Mouse (Mus musculus): ENCODE measurements around the gene Wrap53.
"Not testable (repeated sequence)": the region's sequence is repeated elsewhere in the genome, so short reads cannot be mapped to it uniquely, and the experiment has no call there.

Wrap53 gene

DNA sequence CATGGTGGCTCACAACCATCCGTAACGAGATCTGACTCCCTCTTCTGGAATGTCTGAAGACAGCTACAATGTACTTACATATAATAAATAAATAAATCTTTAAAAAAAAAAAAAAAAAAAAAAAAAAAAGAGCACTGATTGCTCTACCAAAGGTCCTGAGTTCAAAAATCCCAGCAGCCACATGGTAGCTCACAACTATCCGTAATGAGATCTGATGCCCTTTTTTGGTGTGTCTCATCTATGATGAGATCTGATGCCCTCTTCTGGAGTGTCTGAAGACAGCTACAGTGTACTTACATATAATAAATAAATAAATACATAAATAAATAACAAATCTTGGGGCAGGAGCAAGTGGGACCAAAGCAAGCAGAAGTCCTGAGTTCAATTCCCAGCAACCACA lies 38.3 kb downstream of the Wrap53 start:
- in situ Hi-C loops (cut with MboI; ENCODE audit: unreplicated experiment in 2 of 2), result not testable (repeated sequence)

DNA sequence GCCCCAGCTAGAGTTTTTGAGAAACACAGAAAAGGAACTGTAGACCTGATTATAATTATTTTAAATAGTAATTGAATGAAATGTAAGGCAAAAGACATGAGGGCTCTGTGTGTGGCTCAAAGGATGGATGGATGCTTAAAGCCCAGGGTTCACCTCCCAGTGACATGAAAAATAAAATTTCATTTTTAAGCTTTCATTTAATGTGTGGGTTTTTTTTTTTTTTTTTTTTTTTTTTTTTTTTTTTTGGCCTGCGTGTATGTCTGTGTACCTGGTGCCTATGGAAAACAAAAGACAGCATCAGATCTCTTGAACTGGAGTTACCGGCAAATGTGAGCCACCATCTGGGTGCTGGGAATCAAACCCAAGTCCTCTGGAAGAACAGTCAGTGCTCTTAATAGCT lies 39.4 kb downstream of the Wrap53 start:
- in situ Hi-C loops (cut with MboI; ENCODE audit: unreplicated experiment in 2 of 2), result no loop called here

GRCm38 (mm10) chr11:69534990-69535389 lies 45.1 kb downstream of the Wrap53 start:
- in situ Hi-C loops (cut with MboI; ENCODE audit: unreplicated experiment in 2 of 2), result loop anchor here in 1 of 2 experiments (5.0 kb wide), 1 partner anchor 87 kb away; the partner anchor contains the start of gene Sat2

GRCm38 (mm10) chr11:69532480-69533150 lies 47.4 kb downstream of the Wrap53 start:
- in situ Hi-C loops (cut with MboI; ENCODE audit: unreplicated experiment in 2 of 2), result loop anchor here in 1 of 2 experiments (5.0 kb wide), 1 partner anchor 90 kb away; the partner anchor contains the start of gene Sat2

- in situ Hi-C loops (cut with MboI; ENCODE audit: unreplicated experiment in 2 of 2), result loop anchor here in 1 of 2 experiments (5.0 kb wide), 1 partner anchor 92 kb away; the partner anchor contains the start of gene Sat2
Measured at GRCm38 (mm10) chr11:69530755-69531154, 49.3 kb downstream of the Wrap53 start.

GRCm38 (mm10) chr11:69530281-69530680 lies 49.8 kb downstream of the Wrap53 start:
- in situ Hi-C loops (cut with MboI; ENCODE audit: unreplicated experiment in 2 of 2), result loop anchor here in 1 of 2 experiments (5.0 kb wide), 1 partner anchor 92 kb away; the partner anchor contains the start of gene Sat2

GRCm38 (mm10) chr11:69528031-69528390 lies 52.0 kb downstream of the Wrap53 start:
- in situ Hi-C loops (cut with MboI; ENCODE audit: unreplicated experiment in 2 of 2), result no loop called here

DNA sequence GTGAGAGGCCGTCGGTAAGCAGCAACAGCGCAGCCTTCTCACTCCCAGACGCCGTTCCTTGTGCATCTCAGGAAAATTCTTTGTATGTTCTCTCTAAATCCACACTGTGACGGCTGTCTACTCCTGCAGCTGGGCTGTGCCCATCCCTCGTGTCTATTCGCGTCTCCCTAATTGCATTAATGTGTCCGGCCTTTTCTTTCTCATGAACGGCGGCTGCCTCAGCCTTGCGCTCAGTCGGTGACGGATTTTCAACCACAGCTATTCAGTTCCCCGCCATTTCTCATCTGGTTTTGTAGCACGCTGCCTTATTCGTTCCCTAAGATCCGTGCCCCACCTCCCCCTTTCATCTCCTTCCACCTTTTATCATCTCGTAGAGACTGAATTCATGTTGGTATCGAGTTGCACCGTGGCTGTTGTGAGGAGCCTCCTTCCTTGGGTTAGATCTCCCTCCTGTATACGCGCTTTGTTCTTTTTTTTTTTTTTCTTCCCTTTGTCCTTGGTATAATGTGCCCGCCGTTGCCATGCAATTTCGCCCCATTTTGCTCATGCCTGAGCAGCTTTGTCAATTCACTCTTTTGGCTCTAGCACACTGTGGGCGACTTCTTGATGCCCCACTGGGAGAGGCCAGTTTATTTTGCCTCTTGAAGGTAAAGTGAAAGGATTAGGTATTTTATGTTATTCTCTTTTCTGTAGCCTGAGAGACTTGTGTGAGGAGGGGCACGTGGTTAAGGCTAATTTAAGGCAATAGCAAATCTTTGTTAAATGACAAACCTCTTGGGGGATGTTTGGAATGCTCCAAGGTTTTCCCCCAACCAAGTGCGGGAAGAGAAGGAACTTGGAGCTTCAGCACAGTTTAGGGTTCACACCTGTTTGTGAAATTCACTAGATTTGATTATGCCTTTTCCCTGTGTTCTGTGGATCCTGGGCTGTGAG lies 52.7 kb downstream of the Wrap53 start:
- in situ Hi-C loops (cut with MboI; ENCODE audit: unreplicated experiment in 2 of 2), result no loop called here

DNA sequence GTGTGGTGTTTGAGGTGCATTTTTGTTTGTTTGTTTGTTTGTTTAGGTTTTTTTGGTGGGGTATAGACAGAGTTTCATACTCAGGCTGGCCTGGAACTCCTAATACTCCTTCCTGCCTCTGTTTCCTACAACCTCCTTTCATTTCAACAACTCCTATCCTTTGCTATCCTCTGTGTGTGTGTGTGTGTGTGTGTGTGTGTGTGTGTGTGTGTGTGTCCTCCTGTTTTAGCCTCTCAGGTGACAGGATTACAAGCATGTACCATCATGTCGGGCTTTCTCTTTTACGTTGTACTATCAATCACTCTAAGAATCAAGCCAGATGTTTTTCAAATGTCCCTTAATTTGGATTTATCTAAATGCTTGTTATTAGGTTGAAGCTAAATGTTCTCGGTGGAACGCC lies 53.4 kb downstream of the Wrap53 start:
- in situ Hi-C loops (cut with MboI; ENCODE audit: unreplicated experiment in 2 of 2), result no loop called here

DNA sequence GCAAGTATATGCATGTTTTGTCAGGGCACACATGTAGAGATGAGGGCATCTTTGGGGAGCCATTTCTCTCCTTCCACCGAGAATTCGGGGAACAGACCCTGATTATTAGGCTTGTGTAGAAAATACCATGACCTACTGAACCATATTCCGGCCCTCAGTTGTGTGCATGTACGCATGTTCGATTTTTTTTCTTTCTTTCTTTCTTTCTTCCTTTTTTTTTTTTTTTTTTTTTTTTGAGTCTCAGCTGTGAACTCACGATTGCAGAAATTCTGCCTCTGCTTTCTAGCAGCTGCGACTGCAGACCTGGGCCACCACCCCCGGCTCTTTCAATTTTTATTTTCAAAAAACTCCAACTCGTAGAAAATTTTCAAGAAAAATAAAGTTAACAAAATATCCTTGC lies 54.4 kb downstream of the Wrap53 start:
- in situ Hi-C loops (cut with MboI; ENCODE audit: unreplicated experiment in 2 of 2), result no loop called here

- in situ Hi-C loops (cut with MboI; ENCODE audit: unreplicated experiment in 2 of 2), result no loop called here
Measured at GRCm38 (mm10) chr11:69523651-69524050, 56.4 kb downstream of the Wrap53 start.

GRCm38 (mm10) chr11:69521526-69522149 lies 58.4 kb downstream of the Wrap53 start:
- in situ Hi-C loops (cut with MboI; ENCODE audit: unreplicated experiment in 2 of 2), result no loop called here

GRCm38 (mm10) chr11:69519976-69520375 lies 60.1 kb downstream of the Wrap53 start:
- in situ Hi-C loops (cut with MboI; ENCODE audit: unreplicated experiment in 2 of 2), result loop anchor here (5.0 to 10.0 kb wide), 4 partner anchors 75 to 263 kb away; no protein-coding TSS in a partner anchor

GRCm38 (mm10) chr11:69516661-69517060 lies 63.4 kb downstream of the Wrap53 start:
- in situ Hi-C loops (cut with MboI; ENCODE audit: unreplicated experiment in 2 of 2), result loop anchor here (5.0 to 10.0 kb wide), 4 partner anchors 72 to 259 kb away; no protein-coding TSS in a partner anchor

- in situ Hi-C loops (cut with MboI; ENCODE audit: unreplicated experiment in 2 of 2), result loop anchor here (5.0 to 10.0 kb wide), 4 partner anchors 71 to 259 kb away; no protein-coding TSS in a partner anchor
Measured at GRCm38 (mm10) chr11:69516151-69516640, 63.9 kb downstream of the Wrap53 start.

GRCm38 (mm10) chr11:69513840-69514239 lies 66.2 kb downstream of the Wrap53 start:
- in situ Hi-C loops (cut with MboI; ENCODE audit: unreplicated experiment in 2 of 2), result loop anchor here (5.0 to 10.0 kb wide), 4 partner anchors 69 to 257 kb away; no protein-coding TSS in a partner anchor
